Mouse (Mus musculus) cerebellum, adult 9-10 months (tissue): Measurements from ENCODE around the gene Hist2h2bb.
A peak's percentile ranks its signal among the peaks of the same experiment; 100 is the strongest.
"Not testable (repeated sequence)": the region's sequence is repeated elsewhere in the genome, so short reads cannot be mapped to it uniquely, and the experiment has no call there.

Experiments used
- DNase-seq: peaks from one replicate; pipeline ENCODE4 v3.0.0; 2022

Hist2h2bb gene

GRCm38 (mm10) chr3:96269511-96270474 is at the start of gene Hist2h2bb:
TSS of gene Hist2h2bb (plus strand) at chr3:96269752.
- DNase-seq: peak; percentile 98

- not testable (repeated sequence) for DNase-seq
Observed at GRCm38 (mm10) chr3:96220131-96220764, 49.3 kb upstream of the Hist2h2bb start.

GRCm38 (mm10) chr3:96220765-96221639 is 48.5 kb upstream of the Hist2h2bb start, which contains the start of the genes Hist2h2ac and Hist2h2be:
TSS of gene Hist2h2ac (minus strand) at chr3:96220880.
TSS of gene Hist2h2be (plus strand) at chr3:96221119.
- DNase-seq: peak; percentile 95

GRCm38 (mm10) chr3:96221640-96222038 is 47.9 kb upstream of the Hist2h2bb start:
- no peak for DNase-seq

- peak; percentile 59 for DNase-seq
Observed at GRCm38 (mm10) chr3:96222774-96223173, 46.8 kb upstream of the Hist2h2bb start.

- peak; percentile 18 for DNase-seq
Observed at GRCm38 (mm10) chr3:96225421-96225820, 44.1 kb upstream of the Hist2h2bb start.

GRCm38 (mm10) chr3:96226695-96227648 is 42.6 kb upstream of the Hist2h2bb start:
- DNase-seq: peak; percentile 12

GRCm38 (mm10) chr3:96228828-96229227 is 40.7 kb upstream of the Hist2h2bb start:
- DNase-seq: no peak

- DNase-seq: no peak
Observed at GRCm38 (mm10) chr3:96230404-96230803, 39.1 kb upstream of the Hist2h2bb start.

GRCm38 (mm10) chr3:96230910-96231757 is 38.4 kb upstream of the Hist2h2bb start:
- DNase-seq: no peak

- DNase-seq: no peak
Observed at GRCm38 (mm10) chr3:96231758-96232120, 37.8 kb upstream of the Hist2h2bb start.

GRCm38 (mm10) chr3:96234914-96235313 is 34.6 kb upstream of the Hist2h2bb start:
- DNase-seq: no peak

GRCm38 (mm10) chr3:96235836-96236235 is 33.7 kb upstream of the Hist2h2bb start:
- DNase-seq: no peak

- no peak for DNase-seq
Observed at GRCm38 (mm10) chr3:96236834-96237334, 32.7 kb upstream of the Hist2h2bb start.

- DNase-seq: no peak
Observed at GRCm38 (mm10) chr3:96237335-96237903, 32.1 kb upstream of the Hist2h2bb start.

GRCm38 (mm10) chr3:96237904-96238511 is 31.5 kb upstream of the Hist2h2bb start:
- DNase-seq: no peak

- DNase-seq: peak; percentile 68
Observed at GRCm38 (mm10) chr3:96238954-96239793, 30.4 kb upstream of the Hist2h2bb start, which contains the start of gene Hist2h3c2. TSS of gene Hist2h3c2 (minus strand) at chr3:96239127.
